Mouse (Mus musculus) T-helper 2 cell (primary cell): ENCODE results near the gene Pdcd10.

Experiments
- in situ Hi-C: fragments of 300-600 bp; cut with MboI, MseI; formaldehyde crosslinking; loops from one replicate; pipeline ENCODE4 v1.15.1; 2025; ENCODE audit warnings: high pct_unique_total_duplicates

Gene Pdcd10

GRCm38 (mm10) chr3:75556695-75557291 lies at the start of gene Pdcd10:
TSS of gene Pdcd10 (minus strand) at chr3:75556856.
- in situ Hi-C loops = no loop called here

GRCm38 (mm10) chr3:75584898-75585297 lies 28.2 kb upstream of the Pdcd10 start:
- in situ Hi-C loops = no loop called here

- in situ Hi-C loops = no loop called here
These were observed 26.6 kb upstream of the Pdcd10 start for GRCm38 (mm10) chr3:75583293-75583692.

DNA sequence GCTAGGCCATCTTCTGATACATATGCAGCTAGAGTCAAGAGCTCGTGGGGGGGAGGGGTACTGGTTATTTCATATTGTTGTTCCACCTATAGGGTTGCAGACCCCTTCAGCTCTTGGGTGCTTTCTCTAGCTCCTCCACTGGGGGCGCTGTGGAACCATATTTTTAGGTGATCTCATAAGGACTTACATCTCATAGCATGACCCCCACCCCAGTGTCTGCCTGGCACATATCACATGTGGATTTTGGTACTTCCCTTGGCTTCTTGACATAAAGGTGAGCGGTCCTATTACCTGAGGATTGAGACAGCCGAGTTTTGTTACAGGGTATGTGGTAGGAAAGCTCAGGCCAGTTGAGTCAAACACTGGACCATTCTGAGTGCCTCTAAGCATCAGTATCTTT lies 22.7 kb upstream of the Pdcd10 start:
- in situ Hi-C loops = no loop called here

- in situ Hi-C loops = no loop called here
These were observed 18.9 kb upstream of the Pdcd10 start for GRCm38 (mm10) chr3:75575582-75575981.

GRCm38 (mm10) chr3:75574074-75574473 lies 17.4 kb upstream of the Pdcd10 start:
- in situ Hi-C loops = no loop called here

DNA sequence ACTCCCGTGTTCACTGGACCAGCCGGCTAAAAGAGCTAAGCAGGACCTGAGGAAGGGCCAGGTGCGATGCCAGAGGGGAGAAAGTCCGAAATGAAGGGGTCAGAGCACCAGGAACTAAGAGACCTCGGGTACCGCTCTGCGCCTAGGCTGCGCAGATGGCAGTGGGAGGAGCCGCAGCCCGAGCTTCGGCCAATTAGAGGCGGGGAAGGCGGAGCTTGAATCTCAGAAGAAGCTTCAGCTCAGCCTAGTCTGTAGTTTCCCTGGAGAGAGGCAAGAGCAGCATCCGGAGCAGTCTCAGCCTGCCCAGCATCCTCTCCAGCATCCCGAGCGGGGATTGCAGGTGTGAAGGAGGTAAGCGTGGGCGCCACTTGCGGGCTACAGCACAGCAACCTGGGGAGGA lies 636 bp upstream of the Pdcd10 start, which contains the start of gene Serpini1:
Gene Serpini1 (plus strand): TSS at position 256 of the 400 bp plus-strand sequence.
- in situ Hi-C loops = no loop called here

DNA sequence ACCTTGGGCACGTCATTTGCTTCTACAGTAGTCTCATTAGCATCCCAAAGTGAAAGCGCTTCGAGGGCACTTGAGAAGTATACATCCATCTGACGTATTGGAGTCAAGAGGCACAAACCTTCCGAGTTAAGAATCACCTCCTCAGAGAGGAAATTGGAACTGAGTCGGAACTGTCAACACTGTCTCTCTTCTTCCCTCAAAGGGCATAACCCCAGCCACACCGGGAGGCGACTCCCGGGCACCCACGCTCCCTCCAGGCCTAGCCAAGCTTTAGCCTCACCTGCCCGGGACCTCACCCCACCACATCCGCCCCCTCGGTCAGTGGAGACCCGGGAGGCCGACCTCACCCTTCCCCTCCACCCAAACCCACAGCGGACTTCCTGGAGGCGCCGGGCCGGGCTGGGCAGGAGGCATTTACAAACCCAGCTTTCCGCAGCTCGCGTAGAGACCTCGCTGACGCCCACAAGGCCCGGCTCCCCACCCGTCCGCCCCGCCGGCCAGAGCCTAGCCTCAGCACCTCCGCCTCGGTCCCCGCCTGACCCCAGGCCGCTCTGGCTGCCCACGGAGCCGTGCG lies 448 bp downstream of the Pdcd10 start:
- in situ Hi-C loops = no loop called here

GRCm38 (mm10) chr3:75551248-75551647 lies 5.4 kb downstream of the Pdcd10 start:
- in situ Hi-C loops = no loop called here

DNA sequence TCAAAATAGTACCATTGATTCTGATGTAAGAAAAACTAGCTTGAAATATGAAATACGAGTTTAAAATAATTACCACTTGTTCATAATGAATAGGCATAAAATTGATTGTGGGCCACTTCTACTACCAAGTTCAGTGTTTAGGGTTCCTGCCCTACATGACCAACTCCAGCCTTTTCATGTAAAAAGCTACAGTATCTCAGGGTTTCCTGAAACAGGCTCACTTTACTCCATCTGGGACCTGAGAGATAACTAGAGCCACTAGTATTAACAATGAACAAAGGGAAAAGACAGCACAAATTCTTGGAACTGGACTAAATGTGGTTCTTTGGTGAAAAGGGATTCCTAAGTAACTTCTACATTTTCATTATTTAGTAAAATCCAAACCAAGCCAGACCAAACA lies 12.4 kb downstream of the Pdcd10 start:
- in situ Hi-C loops = no loop called here

DNA sequence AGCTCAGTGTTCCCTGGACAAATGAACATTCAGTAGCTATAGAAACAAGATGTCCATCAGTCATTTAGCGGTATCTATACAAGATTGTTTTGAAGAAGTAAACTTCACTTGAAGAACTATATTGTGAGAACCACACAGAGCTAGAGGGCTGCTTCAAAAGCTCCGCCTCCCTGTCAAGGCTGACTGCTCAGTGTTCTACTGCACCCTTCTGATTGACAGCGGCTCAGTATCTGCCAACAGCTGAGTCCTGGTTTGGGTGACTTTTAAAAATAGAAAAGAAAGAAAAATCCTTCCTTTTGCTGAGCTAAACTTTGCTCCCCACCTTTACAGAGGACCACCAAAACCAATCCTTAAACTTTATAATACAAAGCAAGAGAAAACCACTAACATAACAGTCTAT lies 13.8 kb downstream of the Pdcd10 start:
- in situ Hi-C loops = no loop called here

DNA sequence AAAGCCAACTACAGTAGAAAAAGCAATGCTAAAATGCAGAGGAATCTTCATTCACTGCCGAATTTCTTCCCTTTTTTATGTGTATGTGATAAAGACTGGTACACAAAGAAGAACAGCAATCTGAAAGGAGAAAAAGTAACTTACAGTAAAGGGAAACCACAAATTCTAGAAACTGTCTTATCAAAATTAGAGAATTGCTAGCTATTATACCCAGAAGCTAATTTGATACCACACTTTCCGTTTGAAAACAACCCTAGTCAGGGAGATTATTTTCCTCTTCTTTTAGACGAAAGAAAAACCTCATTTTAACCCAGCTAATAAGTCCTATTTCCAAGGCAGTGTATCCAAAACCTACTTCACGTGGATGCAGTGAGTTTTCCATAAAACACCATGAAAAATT lies 15.4 kb downstream of the Pdcd10 start:
- in situ Hi-C loops = no loop called here

DNA sequence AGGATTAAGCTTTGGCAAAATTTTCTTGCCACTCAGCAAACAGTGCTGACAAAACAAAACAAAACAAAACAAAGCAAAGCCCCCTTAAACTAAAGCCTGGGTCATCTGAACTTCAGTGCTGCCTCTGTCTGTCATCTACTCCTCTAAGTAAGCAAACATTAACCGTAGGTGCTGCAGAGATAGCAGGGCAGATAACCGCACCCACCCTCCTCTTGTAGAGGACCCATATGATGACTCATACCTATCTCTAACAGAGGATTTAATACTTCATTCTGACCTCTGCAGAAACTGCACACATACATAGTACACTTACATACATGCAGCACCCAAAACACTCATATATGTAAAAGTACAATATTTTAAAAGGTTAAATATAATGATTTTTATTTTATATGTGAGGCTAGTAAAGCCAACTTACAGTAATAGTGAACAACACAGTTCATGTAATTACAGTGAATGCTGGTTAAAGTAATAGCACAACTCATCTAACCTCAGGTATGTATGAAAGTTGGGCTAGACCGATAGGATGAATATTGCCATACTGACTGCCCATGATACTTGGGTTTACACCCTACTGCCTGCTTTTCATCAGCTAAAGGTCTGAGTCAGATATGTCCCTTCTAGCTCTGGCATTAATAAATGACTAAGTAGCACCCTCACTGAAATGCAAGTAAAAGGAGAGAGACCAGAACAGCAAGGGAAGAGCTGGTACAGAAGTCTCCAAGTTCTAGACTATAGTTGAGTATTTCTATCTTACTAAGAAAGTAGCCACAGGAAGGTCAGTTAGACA lies 22.4 kb downstream of the Pdcd10 start:
- in situ Hi-C loops = no loop called here

DNA sequence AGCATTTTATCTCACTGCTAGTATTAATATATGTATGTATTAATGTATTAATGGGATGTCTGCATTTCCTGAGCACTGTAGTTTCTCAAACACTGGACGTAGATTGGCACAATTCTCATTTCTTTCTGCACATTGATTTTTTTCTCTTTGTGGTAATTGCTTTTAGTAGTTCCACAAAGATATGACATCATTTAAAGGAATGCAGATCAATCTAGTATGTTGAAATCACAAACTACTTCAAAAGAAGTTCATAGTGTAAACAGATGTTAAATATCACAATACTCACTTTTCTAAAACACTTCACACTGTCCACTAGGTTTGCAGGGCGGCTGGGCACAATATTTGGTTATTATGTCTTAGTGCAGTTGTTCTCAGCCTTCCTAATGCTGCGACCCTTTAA lies 25.6 kb downstream of the Pdcd10 start:
- in situ Hi-C loops = no loop called here

- in situ Hi-C loops = no loop called here
These were observed 34.1 kb downstream of the Pdcd10 start for GRCm38 (mm10) chr3:75522527-75522926.

DNA sequence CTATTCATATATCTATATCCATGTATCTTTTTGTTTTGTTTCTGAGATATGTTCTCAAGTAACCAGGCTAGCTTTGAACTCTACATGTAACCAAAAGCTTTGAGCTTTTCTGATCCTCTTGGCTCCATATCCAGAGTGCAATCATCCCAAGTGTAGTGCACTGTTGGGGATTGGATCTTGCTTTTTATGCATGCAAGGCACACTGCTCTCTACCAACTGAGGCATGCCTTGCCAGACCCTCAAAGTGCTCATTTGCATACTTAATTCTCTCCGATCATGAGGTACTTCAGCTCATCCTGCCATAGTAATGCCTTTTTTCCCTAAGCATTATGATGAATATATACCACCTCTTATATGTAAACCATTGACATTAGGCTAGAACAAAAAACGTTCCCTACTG lies 35.3 kb downstream of the Pdcd10 start:
- in situ Hi-C loops = no loop called here

DNA sequence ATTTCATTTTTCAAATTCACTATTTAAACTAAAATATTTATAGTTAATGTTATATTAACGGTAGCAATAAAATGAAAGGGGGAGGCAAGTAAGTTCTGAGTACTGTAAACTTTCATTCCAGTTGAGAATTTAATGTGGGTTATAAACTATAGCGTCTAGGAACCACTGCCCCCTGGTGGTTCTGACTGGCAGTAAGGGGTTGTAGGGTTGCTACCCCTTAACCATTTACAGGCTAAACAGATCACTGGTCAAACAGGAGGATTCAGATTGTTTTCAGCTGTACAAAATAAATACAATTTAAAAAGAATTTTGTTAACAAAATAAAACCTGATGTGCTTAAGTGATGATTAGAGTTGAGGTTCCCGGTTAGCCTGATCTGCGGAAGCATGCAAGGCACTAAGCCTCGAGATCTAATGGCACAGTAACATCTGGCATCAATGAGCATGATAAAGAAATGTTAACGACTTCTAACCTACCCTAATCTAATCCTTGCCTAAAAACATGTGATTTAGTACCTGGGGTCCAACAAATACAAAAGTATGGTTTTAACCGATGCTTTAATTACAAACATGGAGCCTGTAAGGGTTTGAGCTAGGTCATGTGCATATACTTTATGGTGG lies 38.9 kb downstream of the Pdcd10 start:
- in situ Hi-C loops = loop anchor here (10.0 kb wide), 1 partner anchor 303 kb away; no protein-coding TSS in a partner anchor

GRCm38 (mm10) chr3:75498961-75499960 lies 57.4 kb downstream of the Pdcd10 start:
- in situ Hi-C loops = no loop called here

GRCm38 (mm10) chr3:75492913-75493312 lies 63.7 kb downstream of the Pdcd10 start:
- in situ Hi-C loops = no loop called here

- in situ Hi-C loops = no loop called here
These were observed 74.6 kb downstream of the Pdcd10 start, which contains the start of gene Wdr49 for GRCm38 (mm10) chr3:75482056-75482455. TSS of gene Wdr49 (minus strand) at chr3:75482156.

GRCm38 (mm10) chr3:75475106-75475505 lies 81.5 kb downstream of the Pdcd10 start:
- in situ Hi-C loops = no loop called here
